Mouse (Mus musculus): ENCODE data around the gene Babam2. TPM values are rescaled to one million over a fixed set of nuclear protein-coding genes. Genes with fewer than 3 reads are reported as not detected.
A peak's percentile ranks its signal among the peaks of the same experiment; 100 is the strongest.

Babam2 gene
- polyA plus RNA-seq, 1 experiment: 70.1 TPM

DNA sequence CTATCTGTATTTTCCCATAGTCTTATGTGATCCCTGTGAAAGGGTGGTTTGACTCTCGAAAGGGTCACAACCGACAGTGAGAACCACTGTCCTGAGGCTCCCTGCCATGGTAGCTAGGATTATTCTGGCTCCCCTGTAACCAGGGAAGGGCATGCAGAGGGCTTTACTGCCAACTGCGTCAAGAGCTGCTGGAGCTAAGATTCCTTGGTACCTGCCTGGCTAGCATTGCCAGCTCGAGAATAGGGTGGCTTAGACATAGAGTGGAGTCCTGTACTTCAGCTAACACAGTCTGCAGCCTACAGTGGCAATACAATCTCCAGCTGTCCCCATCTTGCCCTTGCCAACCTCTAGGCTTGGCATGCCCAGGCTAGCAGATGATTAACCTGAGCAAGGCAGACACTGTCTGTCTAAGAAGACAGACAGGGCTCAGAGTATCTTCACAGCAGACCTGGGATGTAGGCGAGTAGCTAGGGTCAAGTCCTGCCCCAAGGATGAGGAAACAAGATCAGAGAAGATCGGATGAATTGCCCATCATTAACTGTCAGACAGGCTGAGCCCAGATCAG, 389.1 kb downstream of the Babam2 start:
- Histone ChIP-seq H3K27ac (replicated peaks; ENCODE audit: low read depth, low read length) (no peak overlapping the region), H3K4me3 (ENCODE audit: insufficient read depth, low read depth, low read length) (no peak overlapping the region), H3K4me1 (ENCODE audit: control insufficient read depth, insufficient read depth, insufficient read length, low read length) (peaks cover 5% of the 10 kb centered on the region; the same call in 1 of the 2 replicates)

DNA sequence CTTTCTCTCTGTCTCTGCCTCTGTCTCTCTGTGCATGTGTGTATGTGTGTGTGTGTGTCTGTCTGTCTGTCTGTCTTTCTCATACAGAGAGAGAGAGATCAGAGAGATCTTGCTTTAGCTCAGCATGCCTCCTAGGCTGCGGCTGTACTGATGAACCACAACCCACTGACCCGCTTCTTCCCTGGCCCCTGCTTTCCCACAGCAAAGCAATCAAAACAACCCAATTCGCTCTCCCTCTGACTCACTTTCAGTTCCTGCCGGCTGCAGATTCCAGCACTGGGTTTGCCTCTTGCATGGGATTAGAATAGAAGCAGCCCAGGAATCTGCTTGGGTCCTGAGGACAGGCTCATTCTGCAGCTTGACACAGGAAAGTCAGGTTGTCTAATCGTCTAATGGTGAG, 392.0 kb downstream of the Babam2 start:
- H3K27ac ChIP-seq (replicated peaks; ENCODE audit: low read depth, low read length): no peak overlapping the region
- H3K4me3 ChIP-seq (ENCODE audit: insufficient read depth, low read depth, low read length): no peak overlapping the region
- peaks cover 3% of the 10 kb centered on the region; the same call in 1 of the 2 replicates for H3K4me1 ChIP-seq (ENCODE audit: control insufficient read depth, insufficient read depth, insufficient read length, low read length)

DNA sequence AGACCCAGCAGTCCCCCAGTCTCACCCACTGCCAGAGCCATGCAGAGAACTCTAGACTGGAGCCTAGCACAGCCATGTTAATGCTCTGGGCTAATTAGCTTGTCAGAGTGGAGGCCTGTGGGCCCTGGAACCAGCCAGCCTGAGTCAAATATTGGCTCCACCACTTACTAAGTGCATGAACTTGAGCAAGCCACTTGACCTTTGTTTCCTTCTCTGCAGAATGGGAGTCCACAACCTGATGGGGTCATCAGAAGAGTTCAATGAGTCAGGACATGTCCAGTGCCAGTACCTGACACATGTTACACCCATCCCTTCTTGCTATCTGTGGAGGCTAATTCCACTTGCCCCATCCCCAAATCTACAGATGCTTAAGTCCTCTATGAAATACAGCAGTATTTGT, 394.8 kb downstream of the Babam2 start:
- Histone ChIP-seq H3K4me3 (ENCODE audit: insufficient read depth, low read depth, low read length) (no peak overlapping the region), H3K27ac (replicated peaks; ENCODE audit: low read depth, low read length) (no peak overlapping the region), H3K4me1 (ENCODE audit: control insufficient read depth, insufficient read depth, insufficient read length, low read length) (no peaks in the 10 kb centered on the region)

DNA sequence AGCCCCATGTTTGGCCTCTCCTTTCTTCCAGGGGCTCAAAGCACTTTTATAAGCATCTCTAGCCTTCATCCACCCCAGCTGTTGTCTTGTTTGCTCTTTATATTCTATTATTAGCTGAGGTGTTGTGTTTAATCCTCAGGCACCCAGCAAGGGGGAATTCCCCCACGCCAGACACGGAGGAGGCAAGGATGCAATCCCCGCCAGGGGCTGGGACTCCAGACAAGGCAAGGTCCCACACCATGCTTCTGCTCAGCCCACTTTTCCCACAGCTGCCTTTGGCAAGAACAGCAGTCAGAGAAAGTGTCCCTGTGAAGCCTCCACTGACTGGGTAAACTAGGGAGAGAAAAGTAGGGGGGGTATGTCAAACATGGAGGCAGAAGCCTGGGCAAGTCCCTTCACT, 401.2 kb downstream of the Babam2 start:
- Histone ChIP-seq H3K27ac (replicated peaks; ENCODE audit: low read depth, low read length) (no peak overlapping the region), H3K4me1 (ENCODE audit: control insufficient read depth, insufficient read depth, insufficient read length, low read length) (peaks cover 4% of the 10 kb centered on the region), H3K4me3 (ENCODE audit: insufficient read depth, low read depth, low read length) (no peak overlapping the region)

DNA sequence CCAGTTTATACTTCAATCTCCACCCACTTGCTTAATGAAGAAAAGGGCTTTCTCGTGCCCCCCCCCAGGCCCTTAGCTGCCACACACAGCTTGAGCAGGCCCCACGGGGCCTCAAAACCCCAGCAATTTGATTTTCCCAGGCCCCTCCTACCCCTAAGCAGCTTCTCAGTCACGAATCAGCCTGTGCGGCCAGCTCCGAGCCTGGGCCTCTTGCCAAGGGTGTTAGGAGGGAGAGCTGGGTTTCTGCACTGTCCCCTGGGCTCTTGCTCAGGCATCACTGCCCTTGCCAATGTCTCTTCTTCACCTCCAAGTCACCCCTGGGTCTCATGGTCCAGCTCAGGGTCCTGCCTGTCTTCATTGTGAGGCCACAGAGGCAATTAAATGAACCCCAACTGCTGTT, 405.0 kb downstream of the Babam2 start:
- H3K27ac ChIP-seq (replicated peaks; ENCODE audit: low read depth, low read length): peak overlapping the region; percentile 53; the same call in 1 of the 2 replicates
- no peak overlapping the region for H3K4me3 ChIP-seq (ENCODE audit: insufficient read depth, low read depth, low read length)
- peaks cover 20% of the 10 kb centered on the region for H3K4me1 ChIP-seq (ENCODE audit: control insufficient read depth, insufficient read depth, insufficient read length, low read length)

DNA sequence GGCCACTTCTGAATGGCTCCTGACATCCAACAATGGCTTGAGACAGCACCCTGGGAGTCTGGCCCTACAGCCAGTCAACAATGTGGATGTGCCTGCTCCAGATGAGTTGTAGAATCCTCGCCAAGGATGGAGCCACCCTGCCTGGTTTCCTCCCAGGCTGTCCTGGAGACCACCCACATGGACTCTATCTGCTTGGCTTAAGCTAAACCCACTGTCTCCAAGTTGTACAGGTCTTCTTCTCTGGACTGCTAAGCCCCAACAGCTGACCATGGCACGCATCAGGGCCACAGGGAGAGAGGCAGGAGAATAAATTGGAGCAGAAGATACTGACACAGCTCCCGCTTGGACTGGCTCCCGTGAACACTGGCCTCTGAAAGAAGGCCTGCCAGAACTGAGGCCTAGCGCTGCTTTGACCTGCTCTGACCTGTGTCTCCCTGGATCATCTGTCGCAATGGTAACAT, 405.5 kb downstream of the Babam2 start:
- peak overlapping the region; percentile 53; the same call in 1 of the 2 replicates for H3K27ac ChIP-seq (replicated peaks; ENCODE audit: low read depth, low read length)
- H3K4me3 ChIP-seq (ENCODE audit: insufficient read depth, low read depth, low read length): no peak overlapping the region
- H3K4me1 ChIP-seq (ENCODE audit: control insufficient read depth, insufficient read depth, insufficient read length, low read length): peaks cover 20% of the 10 kb centered on the region

DNA sequence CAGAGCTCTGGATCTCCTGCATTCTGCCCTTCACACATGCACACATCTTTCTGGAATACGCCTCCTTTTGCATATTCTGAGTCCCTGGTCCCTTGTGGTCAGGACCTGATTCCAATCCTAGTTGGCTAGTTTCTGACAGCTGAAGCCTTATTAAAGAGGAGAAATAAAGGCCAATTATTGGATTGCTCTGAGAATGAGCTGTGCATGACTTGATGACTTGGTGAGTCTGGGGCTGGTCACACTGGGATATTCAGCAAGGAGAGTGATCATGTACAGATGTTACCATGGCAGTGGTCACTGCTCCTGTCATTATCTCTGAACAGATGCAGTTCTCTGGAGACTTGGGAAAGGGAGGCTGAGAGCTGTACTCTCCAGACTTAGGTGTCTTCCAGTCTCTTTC, 406.1 kb downstream of the Babam2 start:
- 0 out of 2 replicates have a peak overlapping the region, but pooled peaks have one; percentile 9 for H3K27ac ChIP-seq (replicated peaks; ENCODE audit: low read depth, low read length)

DNA sequence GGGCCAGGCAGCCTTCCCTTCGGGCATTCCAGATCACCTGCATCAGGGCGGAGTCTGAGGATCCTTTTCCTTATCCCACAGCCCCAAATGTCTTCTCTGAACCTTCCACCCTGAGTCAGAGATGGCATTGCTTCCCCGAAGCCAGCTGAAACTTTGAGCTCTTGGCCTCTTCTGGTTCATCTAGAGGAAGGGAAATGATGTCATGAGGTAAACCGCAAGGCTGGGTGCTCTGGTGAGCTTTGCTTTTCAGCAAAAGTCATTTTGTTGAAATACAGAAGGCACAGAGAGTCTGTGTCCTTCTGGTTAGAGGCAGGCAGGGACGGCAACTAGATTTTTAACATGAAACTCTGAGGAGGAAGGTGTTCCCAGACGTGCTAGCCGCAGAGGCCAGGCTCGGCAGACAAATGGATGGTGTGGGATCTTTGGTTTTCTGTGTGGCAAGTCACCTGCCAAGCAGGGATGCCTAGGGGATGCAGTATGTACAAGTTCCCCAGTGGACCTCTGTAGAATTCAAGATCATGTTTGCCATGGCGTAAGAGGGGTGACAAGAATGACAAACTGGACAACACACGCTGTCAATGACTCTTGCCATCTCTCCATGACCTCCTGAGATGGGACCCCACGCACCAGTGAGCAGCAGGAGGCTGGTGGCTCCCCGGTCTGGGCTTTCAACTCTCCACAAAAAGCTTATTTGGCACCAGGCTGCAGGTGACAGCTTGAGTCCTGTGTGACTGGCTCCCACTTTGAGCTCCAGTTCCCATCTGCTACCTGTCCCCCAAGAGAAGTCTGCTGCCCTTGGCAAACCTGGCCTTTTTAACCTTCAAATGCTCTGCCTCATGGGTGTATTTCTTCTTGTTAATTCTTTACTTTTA, 406.9 kb downstream of the Babam2 start:
- Histone ChIP-seq H3K4me1 (ENCODE audit: control insufficient read depth, insufficient read depth, insufficient read length, low read length) (peaks cover 20% of the 10 kb centered on the region), H3K27ac (replicated peaks; ENCODE audit: low read depth, low read length) (no peak overlapping the region), H3K4me3 (ENCODE audit: insufficient read depth, low read depth, low read length) (no peak overlapping the region)

More for the DNA sequence above, 406.1 kb downstream of the Babam2 start:
- Histone ChIP-seq H3K4me1 (ENCODE audit: control insufficient read depth, insufficient read depth, insufficient read length, low read length) (peaks cover 20% of the 10 kb centered on the region), H3K4me3 (ENCODE audit: insufficient read depth, low read depth, low read length) (no peak overlapping the region)

DNA sequence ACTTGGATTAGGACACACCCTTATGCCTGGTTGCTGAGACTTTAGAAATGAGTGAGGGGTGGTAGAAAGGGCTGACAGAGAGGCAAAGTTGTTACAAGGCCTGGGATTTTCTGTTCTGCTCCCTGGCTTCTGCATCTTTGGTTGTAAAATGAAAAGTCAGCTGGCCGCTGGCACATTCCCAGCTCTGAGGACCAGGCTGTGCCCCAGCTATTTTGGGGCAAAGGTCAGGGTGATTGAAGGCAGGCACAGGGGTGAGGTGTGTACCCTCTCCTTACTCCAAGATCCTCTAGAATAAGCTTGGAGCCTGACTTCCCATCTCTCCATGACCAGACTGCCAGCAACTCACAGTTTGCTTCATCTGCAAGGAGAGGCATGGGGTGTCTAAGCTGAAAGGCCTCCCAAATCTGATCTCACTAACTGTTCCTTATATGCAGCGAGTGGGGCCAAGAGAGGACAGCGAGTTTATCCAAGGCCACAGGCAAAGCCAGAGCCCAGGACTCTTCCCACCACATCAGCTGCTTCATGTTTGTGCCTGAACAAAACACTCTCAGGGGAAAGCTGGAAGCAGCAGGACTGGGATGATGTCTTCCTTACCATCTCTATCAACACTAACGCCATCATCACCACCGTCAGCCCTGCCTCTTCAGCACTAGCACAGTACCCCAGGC, 409.1 kb downstream of the Babam2 start:
- no peak overlapping the region for H3K4me3 ChIP-seq (ENCODE audit: insufficient read depth, low read depth, low read length)
- peak overlapping the region; percentile 59 for H3K27ac ChIP-seq (replicated peaks; ENCODE audit: low read depth, low read length)
- H3K4me1 ChIP-seq (ENCODE audit: control insufficient read depth, insufficient read depth, insufficient read length, low read length): peaks cover 20% of the 10 kb centered on the region

DNA sequence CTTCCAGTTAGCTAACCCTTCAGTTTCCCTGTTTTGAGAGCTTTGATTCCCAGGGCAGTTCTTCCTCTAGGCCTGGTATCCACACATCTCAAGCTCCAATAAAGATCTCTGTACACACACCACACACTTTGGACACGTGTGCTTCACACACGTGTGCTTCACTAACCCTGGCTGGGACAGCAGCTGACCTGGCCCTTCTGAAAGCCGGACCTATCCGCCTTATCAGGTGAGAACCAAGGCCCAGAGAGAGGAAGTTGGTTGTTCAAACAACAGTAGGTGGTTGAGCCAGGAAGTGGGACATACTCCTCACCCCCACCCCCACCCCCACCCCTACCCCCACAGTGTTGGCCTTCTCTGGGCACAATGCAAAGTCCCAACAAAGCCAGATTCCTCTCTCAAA, 413.2 kb downstream of the Babam2 start:
- peaks cover 15% of the 10 kb centered on the region; the same call in 1 of the 2 replicates for H3K4me1 ChIP-seq (ENCODE audit: control insufficient read depth, insufficient read depth, insufficient read length, low read length)
- H3K27ac ChIP-seq (replicated peaks; ENCODE audit: low read depth, low read length): no peak overlapping the region
- H3K4me3 ChIP-seq (ENCODE audit: insufficient read depth, low read depth, low read length): no peak overlapping the region

DNA sequence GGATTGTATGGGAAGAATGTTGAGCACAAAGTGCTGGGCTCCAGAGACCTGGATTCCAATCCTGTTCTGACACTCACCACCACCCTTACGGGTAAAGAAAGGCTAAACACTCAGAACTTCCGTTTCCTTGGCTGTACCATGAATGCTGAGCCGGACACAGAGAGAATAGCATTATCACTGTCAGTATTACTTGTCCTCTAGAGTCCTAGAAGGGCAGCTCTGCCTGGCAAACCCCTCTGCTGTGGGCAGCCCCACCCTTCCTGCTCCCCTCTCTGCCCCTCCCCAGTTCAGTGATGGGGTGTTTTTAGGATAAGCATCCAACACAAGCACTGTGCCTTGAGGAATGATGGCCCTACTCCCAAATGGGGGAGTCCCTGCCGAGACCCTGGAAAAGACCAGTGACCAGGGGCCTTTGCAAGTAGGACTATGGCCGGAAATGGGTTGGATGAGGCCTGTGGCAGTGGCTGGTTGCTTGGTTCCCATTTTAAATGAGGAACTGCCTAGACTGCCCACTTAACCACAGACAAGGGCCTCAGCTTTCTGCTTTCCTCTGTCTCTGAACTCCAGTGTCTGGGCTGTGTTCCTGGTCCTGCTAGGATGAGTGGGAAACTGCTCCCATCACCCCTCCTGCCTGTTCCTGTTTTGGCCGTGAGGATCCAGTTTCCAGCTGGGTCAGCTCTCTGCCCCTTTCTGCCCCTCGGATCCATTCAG, 414.9 kb downstream of the Babam2 start:
- Histone ChIP-seq H3K4me3 (ENCODE audit: insufficient read depth, low read depth, low read length) (no peak overlapping the region), H3K4me1 (ENCODE audit: control insufficient read depth, insufficient read depth, insufficient read length, low read length) (peaks cover 3% of the 10 kb centered on the region; the same call in 1 of the 2 replicates), H3K27ac (replicated peaks; ENCODE audit: low read depth, low read length) (peak overlapping the region; percentile 25; the same call in 1 of the 2 replicates)

DNA sequence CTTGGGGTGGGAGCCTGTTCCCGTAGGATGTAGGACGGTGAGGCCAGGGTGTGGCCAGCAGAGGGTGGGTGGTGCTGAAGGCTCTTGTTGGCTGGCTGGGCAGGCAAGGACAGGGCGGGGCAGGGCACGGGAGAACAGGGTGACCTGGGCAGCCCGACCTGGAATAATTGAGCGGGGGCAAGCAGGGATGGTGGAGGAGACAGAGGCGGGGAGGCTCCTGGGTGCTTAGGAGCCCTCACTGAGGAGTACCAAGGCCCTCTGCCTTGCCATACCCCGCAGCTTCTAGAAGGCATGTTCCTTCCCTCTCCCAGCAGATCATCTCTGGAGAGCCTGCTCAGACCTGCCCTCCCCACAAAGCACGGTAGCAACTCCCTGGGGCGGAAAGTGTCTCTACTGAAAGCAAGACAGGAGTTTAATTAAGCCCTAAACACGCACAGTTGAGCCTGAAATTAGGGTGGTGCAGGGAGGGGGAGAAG, 423.5 kb downstream of the Babam2 start:
- Histone ChIP-seq H3K4me1 (ENCODE audit: control insufficient read depth, insufficient read depth, insufficient read length, low read length) (no peaks in the 10 kb centered on the region), H3K4me3 (ENCODE audit: insufficient read depth, low read depth, low read length) (no peak overlapping the region), H3K27ac (replicated peaks; ENCODE audit: low read depth, low read length) (no peak overlapping the region)

DNA sequence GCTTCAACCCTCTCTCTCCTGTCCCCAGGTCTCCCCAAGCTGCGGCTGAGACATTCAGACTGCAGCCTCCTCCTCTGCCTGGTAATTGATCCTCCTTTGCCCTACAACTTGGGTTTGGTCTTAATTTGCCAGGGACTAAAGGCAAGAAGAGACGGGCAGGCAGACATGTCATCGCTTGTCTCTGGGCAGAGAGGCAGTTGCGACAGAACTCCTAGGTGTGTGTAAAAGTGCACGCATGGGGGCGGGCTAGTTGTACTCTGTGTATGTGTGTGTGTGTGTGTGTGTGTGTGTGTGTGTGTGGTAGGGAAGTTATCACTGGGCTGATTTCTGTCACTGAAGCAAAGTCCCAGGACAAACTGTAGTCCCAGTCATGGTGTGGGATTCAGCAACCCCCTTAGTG, 424.5 kb downstream of the Babam2 start:
- Histone ChIP-seq H3K27ac (replicated peaks; ENCODE audit: low read depth, low read length) (no peak overlapping the region), H3K4me1 (ENCODE audit: control insufficient read depth, insufficient read depth, insufficient read length, low read length) (no peaks in the 10 kb centered on the region), H3K4me3 (ENCODE audit: insufficient read depth, low read depth, low read length) (no peak overlapping the region)

DNA sequence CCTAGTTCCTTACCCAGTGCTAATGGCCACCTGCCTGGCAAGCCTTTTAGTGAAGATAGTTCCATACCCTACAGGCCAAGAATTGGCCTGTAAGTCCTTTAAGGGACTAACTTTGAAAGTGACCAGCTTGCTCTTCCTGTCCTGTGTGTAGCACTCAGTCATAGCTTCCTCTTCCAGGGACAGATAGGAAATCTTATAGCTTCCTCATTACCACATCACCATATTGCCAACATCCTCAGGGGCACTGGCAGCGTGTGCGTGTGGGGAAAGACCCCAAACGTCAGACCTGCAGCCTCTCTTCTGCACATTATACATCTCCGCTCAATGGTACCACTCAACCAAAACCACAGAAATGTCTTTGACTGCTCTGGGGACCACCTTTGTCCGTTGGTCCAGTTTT, 424.9 kb downstream of the Babam2 start:
- no peaks in the 10 kb centered on the region for H3K4me1 ChIP-seq (ENCODE audit: control insufficient read depth, insufficient read depth, insufficient read length, low read length)
- no peak overlapping the region for H3K4me3 ChIP-seq (ENCODE audit: insufficient read depth, low read depth, low read length)
- no peak overlapping the region for H3K27ac ChIP-seq (replicated peaks; ENCODE audit: low read depth, low read length)

DNA sequence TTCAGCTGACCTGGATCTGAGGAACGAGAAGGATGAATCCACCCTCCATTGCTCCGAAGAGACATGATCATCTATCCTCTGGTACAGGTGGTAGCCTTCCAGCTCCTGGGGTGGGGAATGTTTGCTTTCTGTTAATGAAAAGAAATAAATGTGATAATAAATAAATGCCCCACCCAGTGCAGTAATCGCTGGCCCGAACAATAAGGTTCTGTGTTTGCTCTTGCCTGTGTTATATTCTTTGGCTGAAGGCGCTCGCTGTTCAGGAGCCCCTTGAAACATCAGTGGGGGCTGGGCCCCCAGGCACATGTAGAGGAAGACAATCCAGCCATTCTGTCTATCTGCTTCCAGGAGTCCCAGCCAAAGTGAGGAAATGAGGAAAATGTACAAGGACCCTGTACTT, 427.5 kb downstream of the Babam2 start:
- H3K27ac ChIP-seq (replicated peaks; ENCODE audit: low read depth, low read length): no peak overlapping the region
- no peak overlapping the region for H3K4me3 ChIP-seq (ENCODE audit: insufficient read depth, low read depth, low read length)
- no peaks in the 10 kb centered on the region for H3K4me1 ChIP-seq (ENCODE audit: control insufficient read depth, insufficient read depth, insufficient read length, low read length)

Data from brown adipose tissue, adult 24 weeks (tissue).